Mouse (Mus musculus) brain, adult 2 months (tissue): ENCODE results near the gene Mafb.

Experiments
- DNase-seq: peaks from one replicate; pipeline ENCODE4 v3.0.0; 2011; ENCODE audit warnings: low read depth, low spot score

Gene Mafb

DNA sequence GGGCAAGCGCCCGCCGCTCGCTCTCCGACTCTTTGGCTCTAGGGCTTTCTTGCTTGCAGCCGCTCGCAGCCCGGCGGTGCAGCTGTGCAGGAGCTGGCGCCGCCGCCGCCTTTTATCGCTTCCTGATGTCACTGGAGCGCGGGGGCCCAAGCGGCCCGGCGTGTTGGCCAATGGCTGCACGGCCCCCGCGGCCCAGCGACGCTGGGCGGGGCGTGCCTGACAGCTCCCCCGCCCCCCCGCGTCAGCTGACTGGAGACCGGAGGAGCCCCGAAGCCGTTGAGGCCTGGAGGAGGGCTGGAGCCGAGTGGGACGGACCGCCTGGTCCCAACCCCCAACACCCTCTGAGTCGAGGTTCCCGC is at the start of gene Mafb:
Mafb (minus strand) TSS at position 86 of the 359 bp plus-strand sequence.
- DNase-seq: peak; percentile 86

GRCm38 (mm10) chr2:160415161-160415560 is 48.3 kb upstream of the Mafb start:
- no peak for DNase-seq

DNA sequence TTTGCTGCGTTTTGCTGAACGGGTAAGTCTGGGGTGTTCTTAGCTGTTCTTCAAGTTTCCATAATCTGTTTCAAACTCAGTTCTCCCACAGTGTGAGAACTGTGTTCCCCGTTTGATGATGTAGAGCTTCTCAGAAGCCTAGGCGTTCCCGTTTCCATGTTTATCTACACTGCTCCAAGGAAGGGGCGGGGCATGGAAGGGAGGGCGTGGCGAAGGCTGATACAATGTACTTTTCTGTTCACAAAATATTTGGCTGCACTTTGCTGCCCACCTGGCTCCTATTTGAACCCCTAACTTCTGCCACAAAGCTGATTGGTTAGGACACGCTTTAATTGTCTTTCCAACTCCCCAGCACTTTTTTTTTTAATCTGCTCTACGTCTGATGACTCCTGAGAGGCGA is 47.9 kb upstream of the Mafb start:
- no peak for DNase-seq

DNA sequence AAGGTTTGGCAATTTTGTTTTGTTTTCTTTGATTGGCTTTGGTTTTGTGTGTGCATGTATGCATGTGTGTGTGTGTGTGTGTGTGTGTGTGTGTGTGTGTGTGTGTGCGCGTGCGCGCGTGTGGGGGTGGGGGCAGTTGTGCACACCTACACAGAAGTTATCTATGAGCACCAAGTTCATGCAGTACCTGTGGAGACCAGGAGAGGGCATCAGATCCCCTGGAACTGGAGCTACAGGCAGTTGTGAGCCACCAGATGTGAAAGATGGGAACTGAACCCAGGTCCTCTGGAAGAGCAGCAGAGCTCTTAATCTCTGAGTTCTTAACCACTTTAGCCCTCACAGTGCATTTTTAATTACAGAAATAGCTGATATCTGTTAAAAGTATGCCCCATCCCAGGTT is 47.1 kb upstream of the Mafb start:
- DNase-seq: no peak

- DNase-seq: no peak
These were observed 46.2 kb upstream of the Mafb start for GRCm38 (mm10) chr2:160413055-160413454.

DNA sequence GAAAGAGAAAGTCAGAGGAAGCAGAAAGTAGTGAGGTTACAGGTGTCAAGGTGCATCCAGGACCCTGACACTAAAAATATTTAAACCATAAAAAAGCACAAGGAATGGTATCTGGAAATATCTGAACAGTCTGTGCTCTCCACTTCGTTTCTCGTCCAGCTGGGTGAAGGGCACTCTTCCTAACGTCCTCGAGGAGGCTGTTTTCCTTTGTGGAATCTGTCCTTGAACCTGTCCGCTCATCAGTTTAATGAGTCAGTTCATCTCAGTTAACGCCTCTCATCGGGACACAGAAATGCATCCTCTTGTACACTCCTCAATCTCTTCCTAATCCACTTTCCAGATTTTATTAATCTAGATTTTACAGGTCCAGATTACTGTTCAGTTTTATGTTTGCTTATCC is 44.6 kb upstream of the Mafb start:
- no peak for DNase-seq

GRCm38 (mm10) chr2:160407720-160408119 is 40.9 kb upstream of the Mafb start:
- no peak for DNase-seq

GRCm38 (mm10) chr2:160397747-160398146 is 30.9 kb upstream of the Mafb start:
- DNase-seq: no peak

DNA sequence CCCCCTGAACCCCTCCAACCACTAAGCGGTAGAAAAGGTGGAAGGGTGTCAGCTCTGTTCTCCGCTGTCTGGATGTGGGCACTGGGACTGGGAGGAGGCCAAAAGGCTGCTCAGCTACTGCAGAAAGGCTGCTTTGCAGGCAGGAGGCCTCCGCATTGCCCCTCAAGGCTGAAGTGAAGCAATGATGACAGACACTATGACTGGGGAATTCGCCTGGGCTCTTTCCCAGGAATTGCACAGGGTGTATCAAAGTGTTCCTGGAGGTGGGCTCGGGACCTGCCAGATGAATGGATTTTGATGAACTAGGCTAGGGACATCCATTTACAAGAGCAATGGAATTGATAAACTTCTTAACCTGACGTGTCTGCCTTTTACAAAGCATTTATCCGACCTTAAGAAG is 27.9 kb upstream of the Mafb start:
- DNase-seq: no peak

DNA sequence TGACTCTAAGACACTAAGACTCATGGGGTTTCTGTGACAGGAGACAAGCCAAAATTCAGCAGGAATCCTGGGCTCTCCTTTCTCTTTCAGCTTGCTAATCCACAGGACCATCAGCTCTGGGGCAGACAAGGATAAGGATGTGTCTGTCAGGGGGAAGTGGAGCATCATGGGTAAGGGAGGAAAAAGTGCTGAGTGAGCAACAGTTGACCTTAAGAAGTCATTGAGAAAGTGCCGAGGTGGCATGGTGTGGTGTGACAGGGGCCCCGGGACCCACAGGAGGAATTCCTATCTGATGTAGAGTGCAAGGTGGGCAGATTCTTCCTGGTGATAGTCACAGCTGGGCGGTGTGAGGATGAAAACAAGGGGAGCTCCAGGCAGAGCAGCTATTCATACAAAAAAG is 25.8 kb upstream of the Mafb start:
- no peak for DNase-seq

DNA sequence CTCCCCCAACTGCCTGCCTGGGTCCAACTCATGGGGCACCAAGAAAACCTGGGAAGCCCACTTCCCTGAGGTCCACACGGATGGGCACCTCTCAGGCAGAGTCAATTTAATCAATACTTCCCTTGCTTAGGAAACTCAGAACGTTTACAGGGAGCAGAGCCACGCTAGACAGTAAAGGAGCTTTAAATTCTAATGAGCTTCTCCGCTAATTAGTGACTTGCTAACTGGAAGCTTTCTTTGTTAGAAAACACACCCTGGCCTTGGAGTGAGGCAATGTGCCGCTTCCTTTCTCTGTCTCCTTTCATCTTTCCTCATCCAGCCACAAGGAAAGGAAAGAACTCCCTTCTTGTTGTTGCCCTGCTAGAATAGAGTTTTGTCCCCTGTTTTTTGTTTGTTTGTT is 21.7 kb upstream of the Mafb start:
- no peak for DNase-seq

- no peak for DNase-seq
These were observed 16.6 kb upstream of the Mafb start for GRCm38 (mm10) chr2:160383418-160383817.

- DNase-seq: no peak
These were observed 11.4 kb upstream of the Mafb start for GRCm38 (mm10) chr2:160378271-160378670.

GRCm38 (mm10) chr2:160376236-160376635 is 9.4 kb upstream of the Mafb start:
- DNase-seq: no peak

- no peak for DNase-seq
These were observed 3.0 kb upstream of the Mafb start for GRCm38 (mm10) chr2:160369653-160370420.

- no peak for DNase-seq
These were observed 1.8 kb upstream of the Mafb start for GRCm38 (mm10) chr2:160368422-160369357.

DNA sequence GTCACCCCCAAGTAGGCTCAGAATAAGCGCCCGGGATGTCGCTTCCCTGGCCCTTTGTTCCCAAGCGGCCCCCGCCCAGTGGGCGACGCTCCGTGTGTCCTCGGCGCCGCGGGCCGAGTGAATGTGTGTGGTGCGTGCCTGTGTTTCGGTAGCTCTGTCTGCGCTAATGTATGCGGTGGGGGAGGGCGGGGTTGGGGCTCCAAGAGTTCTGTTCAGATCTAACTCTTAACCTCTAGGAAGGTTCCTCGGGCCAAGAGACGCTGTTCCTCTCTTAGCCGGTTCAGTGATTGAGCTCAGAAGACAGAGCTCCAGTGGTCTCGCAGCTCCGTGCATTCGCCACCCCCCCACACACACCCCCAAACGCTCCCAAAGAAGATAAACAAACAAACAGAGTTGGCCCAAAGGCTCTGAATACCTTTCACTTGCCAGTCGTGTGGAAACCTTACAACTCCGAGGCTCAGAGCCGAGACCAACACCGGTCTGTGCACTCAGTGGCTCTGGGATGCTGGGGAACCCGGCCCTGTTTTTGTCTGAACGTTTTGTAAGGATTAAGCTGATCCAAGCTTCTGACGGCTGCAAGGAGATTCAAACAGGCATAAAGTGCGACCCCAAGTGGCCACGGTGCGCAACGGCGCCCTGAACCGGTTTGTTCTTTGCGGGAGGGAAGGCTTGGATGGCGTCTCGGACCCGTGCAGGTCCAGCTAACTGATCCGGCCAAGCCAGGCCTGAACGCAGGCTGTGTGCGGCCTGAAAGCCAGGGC is 763 bp upstream of the Mafb start:
- DNase-seq: peak; percentile 90

DNA sequence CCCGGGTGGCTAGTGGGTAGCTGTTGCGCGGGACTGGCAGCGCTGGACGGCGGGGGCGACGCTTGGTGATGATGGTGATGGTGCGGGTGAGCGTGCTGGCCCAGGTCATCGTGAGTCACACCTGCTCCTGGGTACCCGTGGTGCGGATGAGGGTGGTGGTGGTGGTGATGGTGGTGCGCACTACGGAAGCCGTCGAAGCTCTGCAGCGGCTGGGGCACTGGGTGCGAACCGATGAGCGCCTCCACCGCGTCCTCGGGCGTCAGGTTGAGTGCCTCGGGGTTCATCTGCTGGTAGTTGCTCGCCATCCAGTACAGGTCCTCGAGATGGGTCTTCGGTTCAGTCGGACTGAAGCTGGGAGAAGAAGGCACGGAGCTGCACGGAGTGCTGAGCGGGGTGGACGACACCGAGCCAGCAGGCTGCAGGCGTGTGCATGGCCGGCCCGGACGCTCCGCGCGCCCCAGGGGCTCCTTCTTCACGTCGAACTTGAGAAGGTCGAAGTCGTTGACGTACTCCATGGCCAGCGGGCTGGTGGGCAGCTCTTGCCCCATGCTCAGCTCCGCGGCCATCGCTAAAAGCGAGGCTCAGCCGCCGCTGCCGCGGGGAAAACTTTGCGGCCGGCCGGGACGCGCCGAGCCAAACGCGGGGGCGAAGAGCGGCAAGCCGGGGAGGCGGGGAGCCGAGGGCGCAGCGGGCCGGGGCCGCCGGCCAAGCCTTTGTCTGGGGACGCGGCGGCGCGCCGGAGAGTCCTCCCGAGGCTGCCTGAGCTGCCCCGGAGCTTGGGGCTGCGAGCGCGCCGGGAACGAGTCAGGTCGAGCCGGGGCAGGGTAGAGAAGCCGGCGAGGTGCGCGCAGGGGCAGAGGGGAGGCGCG is 520 bp downstream of the Mafb start:
- DNase-seq: no peak

GRCm38 (mm10) chr2:160365107-160365911 is 1.6 kb downstream of the Mafb start:
- no peak for DNase-seq

DNA sequence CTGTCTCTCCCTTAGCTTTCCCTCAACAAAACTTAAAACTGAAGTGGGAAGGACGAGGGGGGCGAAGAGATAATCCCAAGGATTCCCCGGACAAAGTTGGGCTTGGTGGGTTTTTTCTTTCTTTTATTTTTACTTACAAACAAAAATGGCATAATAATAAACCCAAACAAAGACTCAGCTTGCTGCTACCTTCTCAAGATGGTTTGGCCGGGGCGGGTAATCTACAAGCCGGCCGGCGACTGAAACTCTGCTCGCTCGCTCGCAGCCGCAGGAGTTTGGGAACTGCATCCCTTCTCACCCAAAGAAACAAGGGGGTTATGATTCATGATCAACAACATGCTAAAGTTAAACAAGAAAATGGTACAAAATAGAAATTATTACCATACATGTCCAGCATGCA is 2.2 kb downstream of the Mafb start:
- no peak for DNase-seq
